Mouse (Mus musculus): ENCODE data around the gene Mcat. TPM values are rescaled to one million over a fixed set of nuclear protein-coding genes. Genes with fewer than 3 reads are reported as not detected.

Mcat gene
- polyA plus RNA-seq, 1 experiment from 2014 or later: 31.4 TPM

GRCm38 (mm10) chr15:83573606-83574005 is 10.0 kb upstream of the Mcat start:
- no peak overlapping the region for H3K9ac ChIP-seq
- H3K9me3 ChIP-seq: no peaks in the 10 kb centered on the region
- H3K4me2 ChIP-seq (replicated peaks): no peak overlapping the region
- 0 out of 2 replicates have a peak, but pooled peaks cover 3% of the 10 kb centered on the region for H3K4me1 ChIP-seq (replicated peaks)
- no peaks in the 10 kb centered on the region for H3K27me3 ChIP-seq (replicated peaks)
- H3K4me3 ChIP-seq (replicated peaks): no peak overlapping the region
- H3K36me3 ChIP-seq: peaks cover 9% of the 10 kb centered on the region
- WGBS: 93% methylated on average over 12 of the region's 12 CpGs
- no peak for ATAC-seq
- no peak overlapping the region for H3K27ac ChIP-seq

- no peak for ATAC-seq
- Histone ChIP-seq H3K27ac (no peak overlapping the region), H3K9me3 (no peaks in the 10 kb centered on the region), H3K9ac (no peak overlapping the region), H3K4me3 (replicated peaks) (no peak overlapping the region), H3K36me3 (peaks cover 6% of the 10 kb centered on the region), H3K4me2 (replicated peaks) (no peak overlapping the region), H3K27me3 (replicated peaks) (no peaks in the 10 kb centered on the region), H3K4me1 (replicated peaks) (0 out of 2 replicates have a peak, but pooled peaks cover 3% of the 10 kb centered on the region)
- 75% methylated on average over 4 of the region's 4 CpGs for WGBS
Observed at GRCm38 (mm10) chr15:83572132-83572531, 8.5 kb upstream of the Mcat start.

GRCm38 (mm10) chr15:83571636-83572035 is 8.0 kb upstream of the Mcat start:
- H3K4me2 ChIP-seq (replicated peaks): no peak overlapping the region
- 0 out of 2 replicates have a peak, but pooled peaks cover 3% of the 10 kb centered on the region for H3K4me1 ChIP-seq (replicated peaks)
- no peak overlapping the region for H3K27ac ChIP-seq
- no peak overlapping the region for H3K4me3 ChIP-seq (replicated peaks)
- H3K36me3 ChIP-seq: peaks cover 6% of the 10 kb centered on the region
- WGBS: 84% methylated on average over 5 of the region's 5 CpGs
- H3K9me3 ChIP-seq: no peaks in the 10 kb centered on the region
- ATAC-seq: no peak
- H3K27me3 ChIP-seq (replicated peaks): no peaks in the 10 kb centered on the region
- no peak overlapping the region for H3K9ac ChIP-seq

GRCm38 (mm10) chr15:83570641-83571040 is 7.1 kb upstream of the Mcat start:
- Histone ChIP-seq H3K9ac (no peak overlapping the region), H3K27ac (no peak overlapping the region), H3K36me3 (no peaks in the 10 kb centered on the region; the same call in none of the 2 replicates), H3K4me2 (replicated peaks) (no peak overlapping the region), H3K27me3 (replicated peaks) (no peaks in the 10 kb centered on the region), H3K4me1 (replicated peaks) (0 out of 2 replicates have a peak, but pooled peaks cover 3% of the 10 kb centered on the region), H3K4me3 (replicated peaks) (no peak overlapping the region), H3K9me3 (no peaks in the 10 kb centered on the region)
- 63% methylated on average over 2 of the region's 2 CpGs for WGBS
- ATAC-seq: no peak

- Histone ChIP-seq H3K9ac (no peak overlapping the region), H3K4me1 (replicated peaks) (0 out of 2 replicates have a peak, but pooled peaks cover 1% of the 10 kb centered on the region), H3K27me3 (replicated peaks) (no peaks in the 10 kb centered on the region), H3K27ac (no peak overlapping the region), H3K4me3 (replicated peaks) (no peak overlapping the region), H3K9me3 (no peaks in the 10 kb centered on the region), H3K36me3 (no peaks in the 10 kb centered on the region; the same call in 1 of the 2 replicates), H3K4me2 (replicated peaks) (no peak overlapping the region)
- WGBS: 56% methylated on average over 11 of the region's 11 CpGs
- ATAC-seq: no peak
Observed at GRCm38 (mm10) chr15:83569682-83570081, 6.1 kb upstream of the Mcat start.

- Histone ChIP-seq H3K27ac (no peak overlapping the region), H3K4me2 (replicated peaks) (no peak overlapping the region), H3K27me3 (replicated peaks) (no peaks in the 10 kb centered on the region), H3K4me1 (replicated peaks) (peaks cover 4% of the 10 kb centered on the region; the same call in 1 of the 2 replicates), H3K4me3 (replicated peaks) (no peak overlapping the region), H3K36me3 (no peaks in the 10 kb centered on the region), H3K9me3 (no peaks in the 10 kb centered on the region), H3K9ac (no peak overlapping the region)
- no peak for ATAC-seq
- 96% methylated on average over 5 of the region's 5 CpGs for WGBS
Observed at GRCm38 (mm10) chr15:83568544-83568943, 5.0 kb upstream of the Mcat start.

GRCm38 (mm10) chr15:83567728-83568127 is 4.1 kb upstream of the Mcat start:
- no peak overlapping the region for H3K9ac ChIP-seq
- H3K4me1 ChIP-seq (replicated peaks): peaks cover 11% of the 10 kb centered on the region; the same call in 1 of the 2 replicates
- no peak overlapping the region for H3K4me2 ChIP-seq (replicated peaks)
- no peaks in the 10 kb centered on the region for H3K9me3 ChIP-seq
- no peak for ATAC-seq
- H3K4me3 ChIP-seq (replicated peaks): no peak overlapping the region
- no peaks in the 10 kb centered on the region for H3K36me3 ChIP-seq
- 86% methylated on average over 3 of the region's 3 CpGs for WGBS
- H3K27me3 ChIP-seq (replicated peaks): no peaks in the 10 kb centered on the region
- H3K27ac ChIP-seq: no peak overlapping the region

- Histone ChIP-seq H3K27me3 (replicated peaks) (no peaks in the 10 kb centered on the region), H3K4me2 (replicated peaks) (no peak overlapping the region), H3K4me1 (replicated peaks) (peaks cover 12% of the 10 kb centered on the region; the same call in 1 of the 2 replicates), H3K27ac (no peak overlapping the region), H3K9me3 (no peaks in the 10 kb centered on the region), H3K4me3 (replicated peaks) (no peak overlapping the region), H3K36me3 (no peaks in the 10 kb centered on the region), H3K9ac (no peak overlapping the region)
- ATAC-seq: no peak
- WGBS: 73% methylated on average over 5 of the region's 5 CpGs
Observed at GRCm38 (mm10) chr15:83566006-83566405, 2.4 kb upstream of the Mcat start.

- no peaks in the 10 kb centered on the region for H3K9me3 ChIP-seq
- H3K4me1 ChIP-seq (replicated peaks): peaks cover 12% of the 10 kb centered on the region; the same call in 1 of the 2 replicates
- no peak overlapping the region for H3K27ac ChIP-seq
- no peak overlapping the region for H3K4me2 ChIP-seq (replicated peaks)
- no peaks in the 10 kb centered on the region for H3K36me3 ChIP-seq
- H3K4me3 ChIP-seq (replicated peaks): no peak overlapping the region
- no peaks in the 10 kb centered on the region for H3K27me3 ChIP-seq (replicated peaks)
- 71% methylated on average over 3 of the region's 3 CpGs for WGBS
- no peak for ATAC-seq
- H3K9ac ChIP-seq: no peak overlapping the region
Observed at GRCm38 (mm10) chr15:83565434-83565833, 1.8 kb upstream of the Mcat start.

- H3K9me3 ChIP-seq: no peaks in the 10 kb centered on the region
- H3K4me1 ChIP-seq (replicated peaks): peaks cover 12% of the 10 kb centered on the region; the same call in 1 of the 2 replicates
- H3K4me3 ChIP-seq (replicated peaks): peak overlapping the region; percentile 54
- H3K9ac ChIP-seq: peak overlapping the region; percentile 59
- peak overlapping the region; percentile 59; the same call in 1 of the 2 replicates for H3K27ac ChIP-seq
- peak overlapping the region; percentile 98 for H3K4me2 ChIP-seq (replicated peaks)
- WGBS: 2% methylated on average over 27 of the region's 27 CpGs
- H3K36me3 ChIP-seq: no peaks in the 10 kb centered on the region
- no peaks in the 10 kb centered on the region for H3K27me3 ChIP-seq (replicated peaks)
- peak; percentile 67 for ATAC-seq
Observed at GRCm38 (mm10) chr15:83563857-83564651, 467 bp upstream of the Mcat start.

- no peak overlapping the region for H3K27ac ChIP-seq
Observed at GRCm38 (mm10) chr15:83562626-83563270, 839 bp downstream of the Mcat start.

GRCm38 (mm10) chr15:83560941-83561477 is 2.6 kb downstream of the Mcat start:
- Histone ChIP-seq H3K4me2 (replicated peaks) (no peak overlapping the region), H3K4me1 (replicated peaks) (peaks cover 12% of the 10 kb centered on the region; the same call in 1 of the 2 replicates), H3K4me3 (replicated peaks) (no peak overlapping the region), H3K9me3 (no peaks in the 10 kb centered on the region), H3K27ac (no peak overlapping the region), H3K9ac (no peak overlapping the region), H3K27me3 (replicated peaks) (no peaks in the 10 kb centered on the region), H3K36me3 (no peaks in the 10 kb centered on the region)
- 70% methylated on average over 5 of the region's 5 CpGs for WGBS
- no peak for ATAC-seq

More at GRCm38 (mm10) chr15:83562626-83563270, 839 bp downstream of the Mcat start:
- H3K9me3 ChIP-seq: no peaks in the 10 kb centered on the region
- H3K4me1 ChIP-seq (replicated peaks): peaks cover 12% of the 10 kb centered on the region; the same call in 1 of the 2 replicates
- no peak overlapping the region for H3K9ac ChIP-seq
- no peaks in the 10 kb centered on the region for H3K27me3 ChIP-seq (replicated peaks)
- H3K4me3 ChIP-seq (replicated peaks): peak overlapping the region; percentile 54; the same call in 1 of the 2 replicates
- ATAC-seq: peak; percentile 71
- H3K4me2 ChIP-seq (replicated peaks): peak overlapping the region; percentile 98
- WGBS: 39% methylated on average over 15 of the region's 15 CpGs
- no peaks in the 10 kb centered on the region for H3K36me3 ChIP-seq
